Mouse (Mus musculus): ENCODE measurements at regions not wholly inside any gene's neighbourhood (a gene's known extent, or its start where the extent isn't known, plus 50 kb on each side); places are given as distances from the start of the nearest gene placed in this dataset.

DNA sequence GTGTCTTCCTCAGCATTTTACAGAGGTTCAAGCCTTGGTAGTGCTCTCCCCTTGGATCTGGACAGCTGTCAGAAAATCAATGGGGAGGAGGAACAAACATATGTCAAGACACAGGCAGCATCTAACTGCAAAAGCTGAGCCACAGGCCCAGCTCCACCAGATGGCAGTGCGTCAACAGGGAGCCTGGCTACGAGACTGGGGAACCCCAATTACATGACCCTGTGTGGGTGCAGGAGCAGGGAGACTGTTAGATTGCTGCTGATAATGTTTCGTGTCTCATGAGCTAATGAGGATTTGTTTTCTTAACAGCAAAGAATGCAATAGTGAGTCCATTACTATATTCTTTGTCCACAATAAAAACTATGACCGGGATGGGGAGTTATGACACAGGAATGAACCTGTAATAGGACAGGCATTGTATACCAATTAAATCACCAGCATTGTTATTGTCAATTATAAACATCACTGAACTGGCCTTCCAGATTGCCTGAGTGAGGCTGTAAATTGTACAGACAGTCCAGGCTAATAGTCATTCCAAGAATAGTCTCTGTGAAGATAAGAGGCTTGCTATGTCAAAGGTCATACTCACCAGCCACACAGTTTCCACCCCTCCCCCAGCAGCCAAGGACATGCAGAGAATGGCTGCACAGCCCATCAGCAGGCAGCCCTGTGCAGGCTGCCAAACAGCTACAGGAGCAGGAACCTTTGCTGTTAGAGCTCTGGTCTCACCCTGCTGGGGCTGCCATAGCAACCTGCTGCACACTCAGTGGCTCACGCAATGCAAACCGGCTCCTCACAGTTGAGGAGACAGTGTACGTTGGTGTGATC lies 58.8 kb upstream of the Barx2 start:
- no peak for DNase-seq (ENCODE audit: low spot score)

DNA sequence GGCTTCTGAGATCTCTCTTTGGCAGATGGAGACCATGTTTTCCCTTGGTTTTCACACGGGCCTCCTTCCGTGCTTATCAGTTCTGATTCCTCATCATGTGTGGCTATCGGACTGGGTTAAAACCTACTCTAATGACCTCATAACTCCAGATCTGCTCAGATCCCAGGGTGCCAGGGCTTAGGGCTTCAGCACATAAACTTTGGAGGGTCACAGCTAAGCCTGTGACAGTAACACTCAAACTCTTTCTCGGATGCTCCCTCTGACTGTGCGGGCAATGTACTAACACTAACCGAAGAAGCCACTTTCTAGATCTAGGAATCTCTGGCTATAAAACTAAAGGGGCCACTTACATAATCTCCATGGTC lies 59.3 kb upstream of the Barx2 start:
- DNase-seq (ENCODE audit: low spot score): no peak

DNA sequence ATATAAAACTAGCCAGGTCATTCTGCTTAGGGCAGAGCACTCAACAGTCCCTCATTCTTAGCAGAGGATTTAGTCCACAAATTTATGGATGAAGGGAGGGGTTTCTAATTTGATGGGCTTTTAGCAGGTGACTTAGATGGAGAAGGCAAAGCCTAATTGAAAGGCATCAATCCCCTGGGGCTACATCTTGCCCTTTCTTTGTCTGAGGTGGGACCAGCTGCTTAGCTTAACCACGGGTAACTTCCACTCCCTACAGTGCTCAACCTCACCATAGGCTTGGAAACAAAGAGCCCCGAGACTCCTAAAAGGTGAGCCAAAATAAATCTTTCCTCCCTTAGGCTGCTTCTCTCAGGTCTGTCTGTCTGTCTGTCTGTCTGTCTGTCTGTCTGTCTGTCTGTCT lies 62.9 kb upstream of the Barx2 start:
- no peak for DNase-seq (ENCODE audit: low spot score)

DNA sequence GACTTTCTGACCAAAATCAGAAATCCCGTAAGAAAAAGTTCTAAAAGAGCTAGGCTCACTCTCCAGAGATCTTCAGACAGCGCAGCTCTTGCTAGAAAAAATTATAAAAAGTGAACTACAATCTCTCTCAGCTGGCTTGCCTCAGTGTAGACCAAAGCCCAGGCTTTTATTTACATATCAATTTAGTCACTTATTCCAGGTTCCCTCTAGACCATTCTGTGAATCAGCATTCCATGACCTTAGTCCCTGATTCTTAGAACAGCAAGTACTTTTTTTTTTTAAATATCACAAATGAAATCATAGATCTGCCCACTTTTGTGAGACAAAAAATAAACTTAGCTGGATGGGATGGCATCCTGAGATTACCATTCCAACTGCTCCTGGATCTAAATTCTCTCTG lies 64.8 kb upstream of the Barx2 start:
- no peak for DNase-seq (ENCODE audit: low spot score)

DNA sequence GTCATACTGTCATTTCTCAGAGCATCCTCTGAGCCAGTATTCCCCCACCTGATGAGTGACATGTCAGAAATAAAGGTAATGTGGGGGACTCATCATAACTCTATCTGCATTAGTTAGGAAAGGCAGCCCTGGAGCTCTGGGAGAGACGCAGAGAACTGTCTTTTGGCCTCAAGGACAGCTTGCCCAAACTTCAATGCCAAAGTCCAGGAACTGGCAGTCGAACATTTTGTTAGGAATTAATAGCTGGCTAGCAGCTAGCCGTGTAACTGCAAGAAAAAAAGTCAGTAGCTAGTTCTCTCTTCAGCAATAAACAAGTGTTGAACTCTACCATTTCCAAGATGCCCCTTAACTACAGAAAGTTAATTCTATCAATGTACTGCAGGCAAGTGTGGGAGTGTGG lies 65.9 kb upstream of the Barx2 start:
- no peak for DNase-seq (ENCODE audit: low spot score)

DNA sequence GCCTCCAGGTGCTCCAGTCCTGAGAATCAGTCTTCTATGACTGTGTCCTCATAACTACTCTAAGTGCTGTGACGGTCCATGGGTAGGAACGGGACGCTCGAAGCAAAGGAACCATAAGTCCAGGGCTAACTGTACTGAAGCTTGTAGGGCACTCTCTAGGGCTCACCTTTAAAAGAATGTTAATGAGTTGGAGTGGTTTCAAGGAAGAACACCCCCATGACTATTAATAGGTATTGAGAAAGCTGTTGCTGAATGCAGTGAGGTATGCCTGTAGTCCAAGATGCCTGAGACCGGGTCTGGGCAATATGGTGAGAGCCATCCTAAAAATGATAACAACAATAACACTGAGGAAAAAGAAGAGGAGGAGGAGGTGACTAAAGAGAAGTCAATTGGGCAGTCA lies 67.2 kb upstream of the Barx2 start:
- DNase-seq (ENCODE audit: low spot score): no peak

DNA sequence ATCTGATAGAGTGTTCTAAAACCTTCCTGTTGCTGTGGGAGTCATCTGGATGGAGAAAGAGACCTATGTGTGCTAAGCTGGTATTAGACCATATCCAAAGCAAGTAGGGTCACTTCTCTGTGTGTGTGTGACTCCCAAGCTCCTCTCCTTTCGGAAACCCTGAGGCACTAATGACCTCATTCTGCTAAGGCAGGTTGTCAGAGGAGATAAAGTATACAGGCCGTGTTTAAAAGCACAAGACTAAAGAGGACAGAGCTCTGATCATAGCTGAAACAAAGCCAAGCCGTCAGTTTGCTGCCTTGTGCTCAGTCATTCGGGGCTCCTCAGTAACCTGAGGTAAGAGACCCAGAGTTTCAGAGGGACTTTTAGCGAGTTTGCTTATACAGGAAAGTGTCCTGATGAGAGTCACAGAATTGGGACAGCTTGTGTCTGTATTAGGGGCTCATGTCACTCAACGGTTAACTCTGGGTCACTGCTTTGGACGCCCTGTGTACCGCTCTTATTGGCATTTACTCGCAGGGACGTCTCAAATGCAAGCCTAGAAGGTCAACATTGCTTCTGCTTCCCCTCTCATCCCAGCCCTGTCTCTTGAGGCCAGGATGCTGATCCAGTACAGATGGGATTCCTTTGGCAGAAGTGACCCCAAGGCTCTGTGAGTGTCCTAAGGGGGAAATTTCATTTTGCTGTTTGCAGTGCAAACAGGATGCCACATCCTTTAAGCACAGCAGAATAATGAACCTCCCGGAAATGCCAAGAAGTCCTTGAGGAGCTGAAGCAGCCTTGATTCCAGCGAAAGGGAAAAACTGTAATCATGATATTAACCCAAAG lies 70.7 kb upstream of the Barx2 start:
- DNase-seq (ENCODE audit: low spot score): no peak

DNA sequence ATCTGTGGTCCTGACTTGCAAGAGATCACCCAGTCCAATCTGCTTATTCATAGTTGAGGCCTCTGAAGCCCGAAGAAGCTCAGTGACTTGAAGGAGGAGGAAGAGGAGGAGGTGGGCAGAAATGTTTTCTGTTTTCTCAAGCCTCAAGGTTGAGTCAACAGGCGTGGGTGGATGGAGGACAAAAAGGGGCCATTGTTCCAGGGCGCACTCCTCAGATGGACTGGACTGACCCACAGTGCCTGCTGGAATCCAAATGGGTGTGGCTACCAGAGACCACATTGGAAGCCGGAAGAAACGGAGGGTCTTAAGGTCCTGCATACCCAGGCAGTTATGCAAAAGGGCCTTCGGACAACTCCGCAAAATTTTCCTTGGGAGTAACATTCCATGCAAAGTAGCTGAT lies 75.6 kb upstream of the Barx2 start:
- no peak for DNase-seq (ENCODE audit: low spot score)

DNA sequence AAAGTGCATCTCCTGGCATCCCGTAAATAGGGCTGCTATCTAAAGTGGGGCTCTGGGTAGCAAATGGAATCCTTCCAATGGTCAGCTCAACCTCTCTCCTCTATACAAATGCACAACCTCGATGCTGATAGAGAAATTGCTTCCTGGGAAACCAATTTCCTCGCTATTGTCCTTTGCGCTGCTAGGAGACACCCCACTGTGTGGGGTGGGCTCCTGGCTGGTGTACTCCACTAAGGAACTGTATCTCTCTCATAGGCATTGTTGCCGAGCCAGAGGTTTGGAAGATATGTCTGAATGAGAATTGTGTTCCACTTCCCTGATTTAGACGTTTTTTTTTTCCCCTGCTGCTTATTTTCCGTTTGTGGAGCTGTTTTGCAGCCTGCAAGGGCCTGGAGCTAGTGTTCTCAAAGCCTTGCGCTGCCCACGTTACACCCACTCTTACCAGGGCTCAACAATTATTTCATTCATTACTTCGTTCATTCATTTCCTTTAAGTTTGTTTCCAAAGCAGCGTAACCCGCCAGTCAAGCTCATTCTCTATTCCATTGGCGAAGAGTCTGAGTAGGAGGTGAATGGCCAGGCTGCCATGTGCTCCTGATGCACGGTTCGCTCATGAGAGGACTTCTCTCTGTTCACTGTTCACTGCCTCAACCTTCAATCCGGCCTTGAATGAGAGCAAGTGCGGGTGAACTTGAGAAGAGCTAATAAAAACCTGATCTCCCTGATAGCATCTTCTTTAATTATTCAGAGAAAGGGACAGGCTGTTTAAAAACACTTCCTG lies 76.5 kb upstream of the Barx2 start:
- DNase-seq (ENCODE audit: low spot score): no peak

DNA sequence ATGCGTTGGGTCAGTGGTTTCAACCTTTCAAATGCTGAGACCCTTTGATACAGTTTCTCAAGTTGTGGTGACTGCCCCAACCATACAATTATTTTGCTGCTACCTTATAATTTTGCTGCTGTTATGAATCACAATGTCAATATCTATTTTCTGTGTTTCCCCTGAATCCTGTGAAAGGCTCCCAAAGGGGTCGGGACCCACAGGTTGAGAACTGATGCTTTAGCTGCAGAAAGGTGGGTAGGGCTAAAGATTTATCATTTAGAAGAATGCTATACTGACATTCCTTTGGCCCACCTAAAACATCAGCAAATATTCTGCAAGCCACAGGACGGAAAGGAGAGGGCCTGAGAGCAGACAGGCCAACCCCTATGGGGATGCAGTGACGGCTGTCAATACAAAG lies 77.2 kb upstream of the Barx2 start:
- no peak for DNase-seq (ENCODE audit: low spot score)

DNA sequence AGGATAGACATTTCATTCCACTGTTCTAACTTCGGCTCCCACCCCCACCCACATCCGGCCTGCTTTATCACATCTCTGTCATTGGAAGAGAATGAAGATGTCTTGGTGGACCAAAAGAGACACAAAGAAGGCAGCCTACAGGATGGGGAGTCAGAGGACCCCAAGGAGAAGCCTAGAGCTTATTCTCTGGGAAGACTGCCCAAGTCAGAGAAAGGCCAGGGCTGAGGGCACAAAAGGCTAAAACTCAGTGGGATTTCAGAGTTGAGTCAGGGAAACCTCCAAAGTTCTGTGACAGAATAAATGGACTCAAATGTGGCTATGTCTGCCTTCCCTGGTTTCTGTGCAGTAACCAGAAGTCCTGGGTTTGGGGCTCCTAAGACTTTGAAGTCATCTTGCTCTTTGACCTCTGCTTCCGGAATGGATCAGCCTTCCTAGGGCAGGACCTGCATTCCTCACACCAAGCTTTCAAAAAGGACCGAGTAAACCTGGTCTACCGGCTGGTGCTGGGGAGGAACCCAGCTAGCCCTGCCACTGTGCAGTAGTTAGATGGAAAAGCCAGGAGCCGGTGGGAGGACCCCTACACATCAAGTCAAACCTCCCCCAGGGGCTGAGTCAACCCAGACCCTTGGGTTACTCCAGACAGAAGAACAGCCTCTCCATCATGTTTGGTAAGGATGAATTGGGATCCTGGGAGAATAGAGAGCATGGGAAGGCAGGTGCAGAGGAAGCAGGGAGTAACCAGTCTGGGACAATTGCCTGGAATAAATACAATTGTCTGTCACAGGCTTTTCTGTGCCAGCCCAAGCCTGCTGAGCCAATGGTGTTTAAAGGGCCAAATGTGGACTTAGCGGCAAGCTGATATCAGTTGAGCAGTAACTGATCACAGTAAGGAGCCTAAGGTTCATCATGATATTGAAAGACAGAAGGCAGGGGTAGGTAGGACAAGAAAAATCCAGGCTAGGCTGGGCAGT lies 80.7 kb upstream of the Barx2 start:
- no peak for DNase-seq (ENCODE audit: low spot score)

DNA sequence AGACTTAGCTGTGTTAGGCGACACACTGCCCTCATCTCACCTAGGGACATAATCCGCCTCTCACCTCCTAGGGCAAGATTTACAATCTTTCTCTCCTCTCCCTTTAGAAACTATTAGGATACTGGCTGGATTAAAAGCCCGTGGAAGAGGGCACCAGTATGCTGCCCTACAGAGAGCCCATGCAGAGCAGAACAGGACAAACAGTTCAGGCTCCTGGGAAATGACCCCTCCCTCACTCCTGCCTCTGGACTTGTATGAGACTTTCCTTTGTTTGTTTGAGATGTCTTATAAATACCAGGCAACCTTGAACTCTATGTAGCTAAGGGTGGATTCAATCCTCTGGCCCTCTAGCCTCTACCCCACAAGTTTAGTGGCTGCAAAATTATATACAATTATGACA lies 81.8 kb upstream of the Barx2 start:
- DNase-seq (ENCODE audit: low spot score): no peak

DNA sequence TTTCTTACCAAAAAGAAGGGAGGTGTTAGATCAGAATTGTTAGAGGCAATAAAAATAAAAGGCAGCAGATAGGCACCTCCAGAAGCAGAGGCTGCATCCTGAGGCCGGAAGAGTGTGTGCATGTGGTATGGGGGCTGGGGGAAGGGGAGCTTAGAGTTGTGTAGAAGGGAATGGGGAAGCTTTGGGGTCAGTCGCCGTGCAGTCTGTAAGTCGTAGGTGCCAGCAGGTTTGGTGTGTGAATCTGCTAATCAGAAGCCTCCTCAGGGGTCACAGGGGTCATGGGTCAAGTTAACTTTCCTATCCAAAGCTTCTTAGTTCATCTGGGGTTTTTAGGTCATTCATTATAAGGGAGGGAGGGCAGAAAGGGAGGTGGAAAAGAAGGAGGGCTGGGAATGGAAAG lies 82.4 kb upstream of the Barx2 start:
- DNase-seq (ENCODE audit: low spot score): no peak

DNA sequence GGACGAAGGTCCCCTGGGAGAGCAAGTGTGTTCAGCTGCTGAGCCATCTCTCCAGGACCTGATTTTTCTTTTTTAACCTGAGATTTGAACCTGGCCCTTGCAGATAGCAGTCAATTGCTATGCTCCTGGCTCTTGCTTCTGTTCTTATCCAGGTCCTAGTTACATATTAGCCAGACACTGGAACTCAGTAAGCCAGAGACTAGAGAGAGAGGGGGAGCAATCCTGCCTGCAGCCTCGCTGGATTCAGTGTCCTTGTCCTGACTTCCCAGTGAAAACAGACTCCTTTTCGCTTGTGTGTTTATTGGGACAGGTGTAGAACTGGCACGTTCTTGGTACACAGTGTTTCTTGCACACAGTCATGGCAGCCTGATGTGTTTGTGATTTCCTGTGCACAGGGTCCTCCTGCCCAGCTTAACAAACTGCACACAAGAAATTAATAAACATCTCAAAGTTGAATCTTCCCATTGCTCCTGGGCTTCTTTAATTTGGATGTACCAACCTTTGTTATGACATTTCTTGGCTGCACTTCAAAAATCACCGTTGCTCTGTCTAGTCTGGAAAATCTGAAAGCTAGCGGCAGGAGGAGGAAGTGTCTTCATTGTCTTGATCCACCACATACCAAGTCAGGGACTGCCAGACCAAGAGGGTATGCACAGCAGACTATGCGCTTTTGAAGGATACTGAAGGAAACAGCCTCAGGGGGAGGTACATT lies 83.4 kb upstream of the Barx2 start:
- no peak for DNase-seq (ENCODE audit: low spot score)

DNA sequence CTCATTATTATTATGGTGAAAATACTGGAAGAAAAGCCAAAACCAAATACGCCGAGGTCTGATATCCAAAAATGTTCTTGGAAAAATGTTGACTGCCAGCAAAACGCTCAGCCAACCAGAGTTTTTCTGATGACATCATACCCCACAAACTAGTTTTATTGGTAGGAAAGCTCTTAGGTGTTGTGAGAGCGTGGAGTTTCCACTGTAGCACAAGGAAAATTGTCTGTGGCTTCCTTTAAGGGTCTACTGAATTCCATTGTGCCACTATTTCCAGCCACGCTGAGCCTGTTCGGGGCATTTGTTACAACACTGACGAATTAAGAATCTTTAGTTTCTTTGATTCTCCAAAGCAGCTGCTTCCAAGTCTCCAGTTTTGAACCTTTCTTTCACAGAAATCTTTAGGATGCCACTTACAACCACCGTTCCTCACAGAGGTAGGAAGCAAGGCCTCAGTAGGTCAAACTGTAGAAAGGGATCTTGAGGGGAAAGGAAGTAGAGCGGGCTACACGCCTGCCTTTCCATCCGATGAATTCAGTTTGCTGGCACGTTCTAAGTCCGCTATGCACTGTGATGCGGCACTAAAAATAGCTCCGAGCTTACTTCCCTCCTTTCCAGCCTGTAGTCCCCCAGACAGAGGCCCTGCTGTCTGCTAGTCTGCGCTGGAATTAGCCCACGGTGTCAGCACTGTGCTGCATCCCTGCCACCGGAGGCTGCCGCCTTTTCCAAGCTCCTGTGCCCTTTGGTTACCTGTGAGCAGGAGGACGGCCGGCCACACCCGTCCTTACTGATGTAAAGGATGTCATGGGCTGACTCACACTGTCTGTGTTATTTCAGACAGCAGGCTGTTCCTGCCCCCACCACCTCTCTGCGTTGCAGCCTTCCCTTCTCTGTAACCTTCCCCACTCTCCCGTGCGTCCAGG lies 84.2 kb upstream of the Barx2 start:
- DNase-seq (ENCODE audit: low spot score): no peak

DNA sequence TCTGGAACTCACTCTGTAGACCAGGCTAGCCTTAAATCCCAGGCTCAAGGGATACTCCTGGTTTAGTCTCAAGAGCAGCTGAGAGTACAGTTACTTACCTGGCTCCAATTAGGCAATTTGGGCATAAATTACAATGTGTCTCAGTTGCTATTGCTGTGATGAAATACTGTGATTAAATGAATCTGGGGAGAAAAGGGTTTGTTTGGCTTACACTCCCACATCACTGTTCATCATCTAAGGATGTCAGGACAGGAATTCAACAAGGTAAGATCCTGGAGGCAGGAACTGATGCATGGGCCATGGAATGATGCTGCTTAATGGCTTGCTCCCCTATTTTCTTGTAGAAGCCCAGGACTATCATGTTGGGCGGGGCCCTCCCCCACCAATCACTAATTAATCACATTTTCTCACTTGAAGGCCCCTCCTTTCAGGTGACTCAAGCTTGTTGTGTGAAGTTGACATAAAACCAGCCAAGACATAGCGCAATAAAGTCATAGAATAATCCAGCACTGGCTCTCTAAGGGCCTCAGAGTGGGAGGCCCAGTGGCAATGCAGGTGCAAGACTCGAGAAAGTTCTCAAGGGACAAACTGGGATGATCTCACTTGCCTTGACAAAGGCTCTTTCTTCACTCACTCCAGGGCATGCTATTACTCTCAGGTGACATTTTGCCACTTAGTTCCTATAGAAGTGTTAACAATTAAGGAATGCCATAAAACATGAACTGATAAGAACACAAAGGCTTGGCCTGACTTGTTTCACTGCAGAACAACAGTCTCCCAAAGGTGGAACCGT lies 85.4 kb upstream of the Barx2 start:
- no peak for DNase-seq (ENCODE audit: low spot score)

DNA sequence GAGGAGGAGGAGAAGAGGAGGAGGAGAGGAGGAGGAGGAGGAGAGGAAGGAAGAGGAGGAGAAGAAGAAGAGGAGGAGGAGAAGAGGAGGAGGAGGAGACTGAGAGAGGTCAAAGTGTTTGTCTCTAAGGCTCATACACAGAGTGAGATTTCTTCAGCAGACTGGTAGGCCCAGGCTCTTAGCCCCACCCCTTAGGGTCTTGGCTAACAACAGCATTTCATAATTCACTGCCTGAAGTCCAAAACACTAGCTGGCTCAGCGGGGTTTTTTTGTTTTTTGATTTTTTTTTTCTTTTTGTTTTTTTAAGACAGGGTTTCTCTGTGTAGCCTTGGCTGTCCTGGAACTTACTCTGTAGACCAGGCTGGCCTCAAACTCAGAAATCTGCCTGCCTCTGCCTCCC lies 86.5 kb upstream of the Barx2 start:
- DNase-seq (ENCODE audit: low spot score): no peak

DNA sequence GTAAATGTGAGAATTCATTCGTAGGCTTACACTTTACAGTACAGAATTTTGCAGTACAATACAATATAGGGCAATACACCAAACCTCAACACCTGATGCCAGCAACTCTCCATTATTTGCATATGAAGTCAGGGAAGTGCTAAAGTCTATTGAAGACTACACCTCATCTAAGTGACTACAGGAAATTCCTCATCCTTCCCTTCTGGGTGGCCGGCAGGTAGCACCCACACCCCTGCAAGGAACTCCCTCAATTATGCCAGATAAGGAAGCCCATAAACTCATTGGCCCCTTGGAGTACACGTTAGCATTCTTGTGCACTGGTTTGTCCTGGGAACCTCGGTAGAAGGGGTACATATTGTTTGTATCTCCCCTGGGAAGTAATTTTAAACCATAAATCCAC lies 89.7 kb upstream of the Barx2 start:
- DNase-seq (ENCODE audit: low spot score): no peak

DNA sequence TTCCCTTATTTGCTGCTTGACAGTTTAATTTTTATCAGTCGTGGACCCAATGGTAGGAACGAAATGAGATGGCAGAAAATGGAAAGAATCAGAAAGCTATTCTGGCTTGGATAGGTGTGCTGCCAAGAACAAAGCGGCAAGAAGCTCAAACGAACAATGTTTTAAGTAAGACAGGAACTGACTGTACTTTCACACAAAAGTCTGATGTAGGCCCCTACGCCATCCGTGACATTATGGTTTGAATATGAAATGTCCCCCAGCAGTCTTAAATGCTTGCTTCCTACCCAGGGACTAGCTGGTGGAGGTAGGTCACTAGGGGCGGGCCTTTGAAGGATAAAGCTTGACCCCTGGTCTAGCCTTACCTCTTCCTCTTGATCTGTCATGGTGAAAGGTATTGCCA lies 90.5 kb upstream of the Barx2 start:
- DNase-seq (ENCODE audit: low spot score): no peak

Data from urinary bladder, postnatal 10 days (tissue).